Mouse (Mus musculus) hindbrain, embryonic 11.5 days (tissue): ENCODE measurements around the gene Dse. TPM values are rescaled to one million over a fixed set of nuclear protein-coding genes. Genes with fewer than 3 reads are reported as not detected.

Experiments used
- ATAC-seq: fragments of 200-750 bp; cut with Nextera tagmentation; 2 replicates; pipeline ENCODE4 v1.8.0; 2017; ENCODE audit warnings: mild to moderate bottlenecking, moderate TSS enrichment, moderate library complexity; ENCODE audit not compliant: low FRiP score
- DNase-seq: peaks from one replicate; pipeline ENCODE4 v3.0.0-alpha.2; 2015; ENCODE audit warnings: low spot score
- H3K27ac ChIP-seq: fragments of 300-500 bp; sonication (generic); 2 replicates; pipeline ENCODE4 v1.5.1; 2014; ENCODE audit warnings: mild to moderate bottlenecking, low read depth, low read length
- H3K27me3 ChIP-seq: fragments of 300-500 bp; sonication (generic); 2 replicates; pipeline ENCODE4 v1.6.1; 2014; ENCODE audit warnings: mild to moderate bottlenecking, low read length, moderate library complexity, mixed read lengths; ENCODE audit not compliant: control insufficient read depth, insufficient read depth
- H3K36me3 ChIP-seq: fragments of 300-500 bp; sonication (generic); 2 replicates; pipeline ENCODE4 v1.6.1; 2014; ENCODE audit warnings: mild to moderate bottlenecking, low read length, moderate library complexity, mixed read lengths; ENCODE audit not compliant: control insufficient read depth, insufficient read depth
- H3K4me1 ChIP-seq: fragments of 300-500 bp; sonication (generic); replicated peaks from 2 replicates; pipeline ENCODE4 v1.6.1; 2014; ENCODE audit warnings: low read length, mixed read lengths; ENCODE audit not compliant: control insufficient read depth, insufficient read depth
- H3K4me2 ChIP-seq: fragments of 300-500 bp; sonication (generic); replicated peaks from 2 replicates; pipeline ENCODE4 v1.6.1; 2014; ENCODE audit warnings: mild to moderate bottlenecking, low read depth, low read length
- H3K4me3 ChIP-seq: fragments of 300-500 bp; sonication (generic); 2 replicates; pipeline ENCODE4 v1.5.1; 2014; ENCODE audit warnings: low read depth, low read length
- H3K9ac ChIP-seq: fragments of 300-500 bp; sonication (generic); 2 replicates; pipeline ENCODE4 v1.6.1; 2014; ENCODE audit warnings: low read depth, low read length
- H3K9me3 ChIP-seq: fragments of 300-500 bp; sonication (generic); 2 replicates; pipeline ENCODE4 v1.6.1; 2016; ENCODE audit warnings: low read length; ENCODE audit not compliant: control insufficient read depth
- WGBS: fragments of 180-500 bp; shearing (Covaris S2); extraction: QIAGEN DNeasy Blood & Tissue Kit; methylation state at CpG from one replicate; pipeline ENCODE4 v1.1.7; 2014; 5-methylcytosine and 5-hydroxymethylcytosine counted together
- polyA plus RNA-seq: library from polyadenylated mRNA; unstranded; fragments of >200 nt; fragmentation: Nextera tagmentation; extraction: Ambion mirVana; gene quantifications from 2 replicates; pipeline ENCODE4 v1.2.1, GENCODE M21; 2014

Dse gene
- polyA plus RNA-seq, 1 experiment from 2014 or later = 22.2 TPM

GRCm38 (mm10) chr10:34171191-34171590 lies 36.3 kb downstream of the Dse start:
- Histone ChIP-seq H3K4me1 (no peaks in the 10 kb centered on the region), H3K4me3 (no peak overlapping the region), H3K9ac (no peak overlapping the region), H3K27me3 (no peaks in the 10 kb centered on the region), H3K9me3 (no peaks in the 10 kb centered on the region), H3K27ac (no peak overlapping the region), H3K4me2 (no peak overlapping the region), H3K36me3 (no peaks in the 10 kb centered on the region)
- ATAC-seq = no peak
- WGBS = 93% methylated on average over 3 of the region's 3 CpGs
- DNase-seq = no peak

DNA sequence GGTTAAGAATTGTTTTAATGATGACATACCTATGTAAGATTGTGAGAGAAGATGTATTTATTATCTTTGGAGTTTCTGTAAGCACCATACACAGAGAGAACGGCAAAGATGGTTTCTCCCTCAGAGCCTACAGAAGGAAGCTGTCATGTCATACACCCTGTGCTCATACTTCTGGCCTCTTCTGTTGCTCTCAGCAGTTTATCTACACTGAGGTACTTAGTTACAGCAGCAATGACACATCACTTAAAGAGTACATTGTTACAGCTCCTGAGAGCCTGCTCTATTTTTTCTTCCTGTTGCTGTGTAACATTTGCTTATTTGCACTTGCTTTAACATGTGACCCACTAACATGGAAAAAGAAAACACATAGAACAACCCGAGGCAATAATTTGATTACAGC lies 40.5 kb downstream of the Dse start:
- Histone ChIP-seq H3K9ac (no peak overlapping the region), H3K27ac (no peak overlapping the region), H3K4me3 (no peak overlapping the region), H3K4me2 (no peak overlapping the region), H3K36me3 (no peaks in the 10 kb centered on the region), H3K4me1 (no peaks in the 10 kb centered on the region), H3K9me3 (no peaks in the 10 kb centered on the region), H3K27me3 (no peaks in the 10 kb centered on the region)
- 78% methylated on average over 2 of the region's 2 CpGs for WGBS
- DNase-seq (no peak), ATAC-seq (no peak)

DNA sequence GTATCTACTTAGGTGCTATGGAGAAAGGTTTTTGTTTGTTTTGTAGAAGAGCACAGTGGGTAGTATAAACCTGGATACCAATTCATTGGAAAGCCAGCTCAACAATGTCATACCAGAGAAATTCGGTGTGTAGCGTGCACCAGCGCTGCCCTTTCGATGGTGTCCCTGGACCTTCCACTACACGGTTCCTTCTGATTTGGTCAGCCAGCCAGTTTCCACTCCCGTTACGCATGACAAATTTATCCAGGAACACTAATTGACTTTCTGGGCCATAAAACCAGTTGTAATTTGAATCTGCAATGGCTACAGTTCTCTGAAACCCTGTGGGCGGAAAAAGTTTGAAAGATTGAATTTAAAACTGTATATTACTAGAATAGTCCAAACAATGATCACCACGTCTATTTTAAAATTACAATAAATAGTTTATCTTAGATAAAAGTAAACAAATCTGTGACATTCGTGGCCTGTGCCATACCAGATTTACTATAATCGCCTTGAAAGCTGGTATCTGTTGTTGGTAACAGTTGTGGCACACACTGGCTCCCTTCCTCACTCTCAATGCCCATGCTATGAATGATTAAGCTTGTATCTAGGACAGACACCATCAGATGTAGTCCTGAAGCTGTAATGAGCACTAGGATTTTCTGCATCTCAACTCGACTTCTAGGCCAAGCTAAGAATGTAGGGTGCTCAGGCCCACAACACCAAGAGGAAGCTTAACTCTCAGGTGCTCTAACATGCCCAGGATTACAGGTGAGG lies 51.5 kb downstream of the Dse start:
- Histone ChIP-seq H3K4me1 (no peaks in the 10 kb centered on the region), H3K36me3 (no peaks in the 10 kb centered on the region), H3K27me3 (no peaks in the 10 kb centered on the region), H3K4me3 (no peak overlapping the region), H3K4me2 (no peak overlapping the region), H3K9me3 (no peaks in the 10 kb centered on the region), H3K9ac (no peak overlapping the region), H3K27ac (no peak overlapping the region)
- ATAC-seq (no peak), DNase-seq (no peak)
- WGBS = 91% methylated on average over 12 of the region's 12 CpGs

- ATAC-seq = no peak
- no peak for DNase-seq
- WGBS = 80% methylated on average over 3 of the region's 3 CpGs
Observed at GRCm38 (mm10) chr10:34151827-34152226, 55.7 kb downstream of the Dse start.

GRCm38 (mm10) chr10:34150454-34150853 lies 57.1 kb downstream of the Dse start:
- no peaks in the 10 kb centered on the region for H3K36me3 ChIP-seq
- DNase-seq = peak; percentile 12
- H3K4me3 ChIP-seq = no peak overlapping the region
- no peaks in the 10 kb centered on the region for H3K27me3 ChIP-seq
- H3K9me3 ChIP-seq = no peaks in the 10 kb centered on the region
- no peak overlapping the region for H3K27ac ChIP-seq
- ATAC-seq = no peak
- WGBS = 49% methylated on average over 6 of the region's 6 CpGs
- H3K4me1 ChIP-seq = no peaks in the 10 kb centered on the region
- no peak overlapping the region for H3K9ac ChIP-seq
- no peak overlapping the region for H3K4me2 ChIP-seq

More at GRCm38 (mm10) chr10:34151827-34152226, 55.7 kb downstream of the Dse start:
- Histone ChIP-seq H3K9ac (no peak overlapping the region), H3K27ac (no peak overlapping the region), H3K36me3 (no peaks in the 10 kb centered on the region), H3K4me3 (no peak overlapping the region), H3K9me3 (no peaks in the 10 kb centered on the region), H3K27me3 (no peaks in the 10 kb centered on the region), H3K4me2 (no peak overlapping the region), H3K4me1 (no peaks in the 10 kb centered on the region)

GRCm38 (mm10) chr10:34149772-34150171 lies 57.7 kb downstream of the Dse start:
- DNase-seq (no peak), ATAC-seq (no peak)
- no peaks in the 10 kb centered on the region for H3K9me3 ChIP-seq
- WGBS = 77% methylated on average over 3 of the region's 3 CpGs
- H3K27me3 ChIP-seq = no peaks in the 10 kb centered on the region
- no peak overlapping the region for H3K27ac ChIP-seq
- no peak overlapping the region for H3K4me2 ChIP-seq
- H3K4me3 ChIP-seq = no peak overlapping the region
- H3K36me3 ChIP-seq = no peaks in the 10 kb centered on the region
- H3K9ac ChIP-seq = no peak overlapping the region
- no peaks in the 10 kb centered on the region for H3K4me1 ChIP-seq

- H3K9ac ChIP-seq = no peak overlapping the region
- WGBS = 87% methylated on average over 2 of the region's 2 CpGs
- no peak overlapping the region for H3K4me3 ChIP-seq
- ATAC-seq (no peak), DNase-seq (no peak)
- H3K9me3 ChIP-seq = no peaks in the 10 kb centered on the region
- H3K4me1 ChIP-seq = no peaks in the 10 kb centered on the region
- H3K27ac ChIP-seq = no peak overlapping the region
- no peaks in the 10 kb centered on the region for H3K27me3 ChIP-seq
- no peaks in the 10 kb centered on the region for H3K36me3 ChIP-seq
- no peak overlapping the region for H3K4me2 ChIP-seq
Observed at GRCm38 (mm10) chr10:34141693-34142092, 65.8 kb downstream of the Dse start.

GRCm38 (mm10) chr10:34139768-34140167 lies 67.7 kb downstream of the Dse start:
- Histone ChIP-seq H3K27me3 (no peaks in the 10 kb centered on the region), H3K4me2 (no peak overlapping the region), H3K27ac (no peak overlapping the region), H3K4me3 (no peak overlapping the region), H3K9me3 (no peaks in the 10 kb centered on the region), H3K36me3 (no peaks in the 10 kb centered on the region), H3K4me1 (no peaks in the 10 kb centered on the region), H3K9ac (no peak overlapping the region)
- no peak for DNase-seq
- WGBS = 75% methylated on average over 4 of the region's 4 CpGs
- ATAC-seq = no peak

- ATAC-seq = no peak
Observed at GRCm38 (mm10) chr10:34138027-34138426, 69.5 kb downstream of the Dse start.

More at GRCm38 (mm10) chr10:34138027-34138426, 69.5 kb downstream of the Dse start:
- Histone ChIP-seq H3K36me3 (no peaks in the 10 kb centered on the region), H3K4me3 (no peak overlapping the region), H3K27me3 (no peaks in the 10 kb centered on the region), H3K4me1 (no peaks in the 10 kb centered on the region), H3K9ac (no peak overlapping the region), H3K27ac (no peak overlapping the region), H3K9me3 (no peaks in the 10 kb centered on the region), H3K4me2 (no peak overlapping the region)
- no peak for DNase-seq
- WGBS = 72% methylated on average over 6 of the region's 6 CpGs
